Mouse (Mus musculus) stomach, postnatal 0 days (tissue): ENCODE data around the gene Atp2b2.

Experiments used
- CTCF ChIP-seq: IDR thresholded peaks from 2 replicates; pipeline ENCODE4 v1.5.1; 2016; ENCODE audit warnings: antibody characterized with exemption, low read depth, mild to moderate bottlenecking, moderate library complexity
- EP300 ChIP-seq: optimal IDR thresholded peaks from 2 replicates; pipeline ENCODE3; 2016; ENCODE audit warnings: antibody characterized with exemption

DNA sequence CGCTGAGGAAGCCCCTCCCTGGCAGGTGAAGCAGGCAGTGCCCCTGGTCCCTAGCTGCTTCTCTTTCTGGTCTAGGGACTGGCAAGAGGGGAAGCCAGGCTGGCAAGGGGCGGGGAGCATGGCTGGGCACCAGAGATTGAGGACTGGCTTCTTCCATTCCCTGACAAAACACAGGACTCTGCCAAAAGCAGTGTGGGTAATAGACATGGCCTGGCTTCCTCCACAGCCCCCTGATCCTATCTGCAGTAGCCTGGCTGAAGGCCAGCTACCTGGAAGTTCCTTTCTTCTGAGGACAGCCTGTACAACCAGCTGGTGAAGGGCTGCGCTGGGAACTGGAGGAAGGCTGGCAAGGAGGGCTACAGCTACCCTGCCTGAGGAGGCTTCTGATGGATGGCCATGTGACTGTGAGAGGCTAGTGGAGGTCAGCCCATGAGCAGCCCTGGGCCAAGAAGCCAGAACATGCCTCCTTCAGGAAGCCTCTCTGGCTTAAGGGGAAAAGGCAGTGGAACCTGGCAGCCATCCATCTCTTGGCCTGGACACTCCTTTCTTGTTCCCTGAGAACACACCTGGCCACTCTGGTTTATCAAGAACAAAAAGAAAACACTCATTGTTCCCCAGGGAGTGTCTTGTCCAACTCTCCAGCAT is 131.9 kb downstream of the Atp2b2 start:
- TF ChIP-seq CTCF, result no peak
- no peak for TF ChIP-seq EP300
